Mouse (Mus musculus) kidney, postnatal 4 days (tissue): ENCODE measurements around the gene Ndufa3.

Experiments used
- DNase-seq, 2 experiments: peaks; one replicate each; pipeline ENCODE4 v3.0.0; 2021; ENCODE audit warnings: mixed read lengths in 2 of 2

Ndufa3 gene

DNA sequence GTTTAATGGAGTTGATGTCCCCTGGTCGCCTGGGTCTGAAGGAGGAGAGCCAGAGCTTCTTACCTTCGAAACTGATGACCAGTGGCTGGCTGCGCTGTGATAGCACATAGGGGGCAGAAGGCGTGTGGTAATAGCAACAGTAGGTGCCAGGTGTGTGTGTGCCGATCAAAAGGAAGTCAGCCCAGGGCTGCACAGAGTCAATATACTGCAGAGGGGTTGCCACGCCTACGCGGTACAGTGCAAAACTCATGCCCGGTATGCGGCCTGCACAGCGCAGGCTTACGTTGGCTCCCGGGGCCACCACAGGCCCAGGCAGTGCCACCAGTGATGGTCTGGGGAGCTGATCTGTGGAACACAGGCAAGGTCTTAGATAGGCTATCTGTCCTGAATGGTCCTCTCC, 6.2 kb upstream of the Ndufa3 start:
- no peak for DNase-seq

DNA sequence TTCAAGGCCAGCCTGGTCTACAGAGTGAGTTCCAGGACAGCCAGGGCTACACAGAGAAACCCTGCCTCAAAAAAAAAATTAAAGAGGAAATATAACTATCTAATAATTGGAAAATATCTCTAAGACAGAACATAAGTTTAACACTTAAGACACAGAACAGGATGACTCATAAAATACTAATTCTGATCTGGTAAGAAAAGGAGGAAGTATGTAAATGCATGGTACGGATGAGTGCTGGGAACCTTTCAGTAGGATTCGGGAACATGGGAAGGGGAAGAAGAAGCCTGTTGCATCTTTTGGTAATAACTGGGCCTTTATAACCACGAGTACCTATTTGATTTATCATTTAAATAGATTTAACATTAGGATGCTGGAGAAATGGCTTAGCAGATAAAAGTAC, 3.2 kb upstream of the Ndufa3 start:
- DNase-seq = no peak

DNA sequence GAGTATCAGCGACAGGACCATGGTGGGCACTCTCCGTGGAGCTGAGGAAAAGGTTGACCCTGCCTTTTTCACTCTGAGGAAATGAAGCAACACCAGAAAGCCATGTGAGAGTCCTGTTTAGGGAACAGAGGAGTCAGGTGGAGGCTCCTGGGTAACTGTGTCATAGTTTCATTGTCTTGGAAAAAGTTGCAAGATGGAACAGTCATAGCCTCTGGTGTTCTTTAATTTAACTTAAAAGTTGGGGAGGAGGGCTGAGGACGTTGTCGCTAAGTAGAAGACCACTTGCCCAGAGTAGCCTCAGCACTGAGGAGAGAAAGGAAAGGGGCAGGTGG, 1.1 kb upstream of the Ndufa3 start, which contains the start of gene Oscar:
Oscar (minus strand) TSS at position 101 of the 332 bp plus-strand sequence.
- no peak for DNase-seq

DNA sequence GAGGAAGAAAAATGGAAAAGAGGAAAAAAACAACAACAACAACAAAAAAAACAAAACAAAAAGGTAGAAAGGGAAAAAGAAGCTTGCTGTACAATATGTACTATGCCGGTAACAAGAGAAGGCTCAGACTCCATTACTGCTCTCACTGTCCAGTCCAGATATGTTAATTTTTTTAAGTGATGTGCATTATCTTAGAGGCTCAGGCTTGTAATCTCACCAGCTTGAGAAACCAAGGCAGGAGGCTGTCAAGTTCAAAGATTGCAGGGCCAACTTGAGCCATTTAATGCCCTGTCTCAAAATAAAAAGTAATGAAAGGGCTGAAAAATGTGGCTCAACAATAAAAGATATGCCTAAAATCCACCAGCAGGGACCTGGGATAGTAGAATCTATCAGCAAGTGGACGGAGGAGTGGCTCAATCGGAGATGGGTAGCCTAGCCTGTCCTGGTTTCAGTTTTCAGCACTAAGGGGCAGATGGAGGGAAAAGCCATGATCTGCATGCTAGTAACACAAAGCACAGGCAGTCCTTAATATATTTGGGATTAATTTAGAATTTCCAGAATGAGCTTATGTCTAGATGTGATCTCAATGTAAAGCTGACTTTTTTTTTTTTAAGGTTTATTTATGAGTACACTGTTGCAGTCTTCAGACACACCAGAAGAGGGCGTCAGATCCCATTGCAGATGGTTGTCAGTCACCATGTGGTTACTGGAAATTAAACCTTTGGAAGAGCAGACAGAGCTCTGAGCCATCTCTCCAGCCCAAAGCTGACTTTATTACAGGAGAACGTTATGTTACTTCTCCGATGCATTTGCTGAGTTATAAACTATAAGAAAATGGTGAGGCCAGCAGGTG, 558 bp upstream of the Ndufa3 start:
- peak in 1 of 2 experiments; percentile 33 for DNase-seq

DNA sequence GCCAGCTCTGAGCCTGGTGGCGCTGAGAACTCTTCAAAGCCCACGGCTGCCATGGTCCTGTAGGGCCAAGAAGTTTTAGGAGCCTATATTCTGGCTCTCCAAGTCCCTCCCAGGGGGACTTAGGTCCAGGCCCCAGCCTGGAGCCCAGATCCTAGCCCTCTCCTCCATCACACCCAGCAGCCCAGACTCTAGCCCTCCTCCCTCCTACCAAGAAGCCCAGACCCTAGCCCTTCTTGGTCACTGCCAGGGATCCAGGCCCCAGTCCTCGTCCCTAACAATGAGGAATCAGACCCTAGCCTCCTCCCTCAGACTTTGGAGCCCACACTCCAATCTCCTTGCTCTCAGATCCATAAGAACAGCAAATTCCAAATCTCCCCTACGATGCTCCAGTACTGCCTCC, 11.9 kb downstream of the Ndufa3 start:
- DNase-seq = no peak

DNA sequence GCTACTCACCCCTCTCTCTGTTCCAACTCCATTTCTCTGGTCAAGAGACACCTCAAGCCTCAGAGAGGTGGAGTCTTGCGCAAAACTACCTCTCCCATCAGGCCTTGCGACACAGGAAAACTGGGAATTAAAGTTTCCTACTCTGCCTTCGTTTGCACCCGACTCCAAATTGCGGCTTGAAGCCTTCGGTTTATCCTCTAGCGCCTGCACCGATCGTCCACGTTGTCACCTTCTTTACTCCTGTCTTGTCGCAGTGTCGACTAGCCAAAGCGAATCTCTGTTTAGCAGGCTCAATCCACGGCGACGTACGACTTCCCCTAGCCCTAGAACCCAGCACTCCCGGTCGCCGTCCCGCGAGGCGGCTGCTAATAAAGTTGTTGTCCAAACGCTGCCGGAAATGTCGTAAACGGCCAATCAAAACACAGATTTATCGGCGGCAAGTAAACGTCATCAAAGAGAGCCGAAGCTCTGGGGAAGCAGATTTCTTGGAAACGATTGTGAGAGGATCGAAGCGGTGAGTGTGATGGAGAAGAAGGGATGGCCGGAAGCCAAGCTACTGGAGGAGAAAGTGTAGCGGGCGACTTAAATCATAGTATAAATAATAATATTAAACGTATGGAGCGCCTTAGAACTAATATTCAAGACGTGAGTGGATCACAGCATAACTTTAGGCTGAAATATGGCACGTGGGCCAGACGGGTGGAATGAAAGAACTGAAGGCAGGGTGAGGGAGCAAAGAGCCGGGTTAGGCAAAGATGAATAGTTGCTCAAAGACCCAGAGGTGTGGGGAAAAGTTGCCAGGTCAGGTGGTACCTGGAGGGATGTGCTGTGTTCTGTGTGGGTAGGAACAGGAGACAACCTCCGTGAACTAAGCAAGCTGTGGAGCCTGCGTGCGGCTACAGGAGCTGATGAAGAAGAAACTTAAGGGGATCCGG, 12.6 kb downstream of the Ndufa3 start, which contains the start of the genes Tfpt and Prpf31:
Tfpt (minus strand) TSS at position 387 of the 935 bp plus-strand sequence.
Prpf31 (plus strand) TSS at position 443 of the 935 bp plus-strand sequence.
- DNase-seq = peak; percentile 90 to 93

DNA sequence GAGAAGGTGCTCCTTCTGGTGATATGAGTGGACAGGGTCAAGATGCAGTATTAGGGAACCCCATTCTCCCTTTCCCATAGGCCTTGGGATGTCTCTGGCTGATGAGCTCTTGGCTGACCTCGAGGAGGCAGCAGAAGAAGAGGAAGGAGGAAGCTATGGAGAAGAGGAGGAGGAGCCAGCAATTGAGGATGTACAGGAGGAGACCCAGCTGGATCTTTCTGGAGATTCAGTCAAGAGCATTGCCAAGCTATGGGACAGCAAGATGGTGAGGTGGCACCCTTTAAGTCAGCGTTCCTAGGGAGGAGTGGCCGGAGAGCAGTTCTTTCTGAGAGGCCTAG, 13.3 kb downstream of the Ndufa3 start:
- no peak for DNase-seq

DNA sequence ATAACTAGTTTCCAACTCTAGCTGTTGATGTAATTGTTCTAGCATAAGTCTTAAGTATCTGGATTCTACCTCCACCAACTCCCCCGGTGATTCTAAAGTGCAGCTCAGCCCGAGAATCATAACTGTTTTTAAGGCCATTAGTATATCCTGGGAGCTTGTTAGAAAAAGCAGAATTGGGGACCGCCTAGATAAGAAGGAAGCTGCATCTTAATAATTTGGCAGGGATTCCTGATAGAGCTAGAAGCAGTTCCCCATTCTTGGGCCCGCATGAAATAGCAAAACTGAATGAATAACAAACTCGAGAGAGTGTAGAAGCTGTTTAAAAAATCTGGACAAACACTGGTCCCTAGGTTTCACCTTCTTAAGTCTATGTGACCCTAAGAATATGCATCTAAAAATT, 26.2 kb downstream of the Ndufa3 start:
- DNase-seq = no peak

DNA sequence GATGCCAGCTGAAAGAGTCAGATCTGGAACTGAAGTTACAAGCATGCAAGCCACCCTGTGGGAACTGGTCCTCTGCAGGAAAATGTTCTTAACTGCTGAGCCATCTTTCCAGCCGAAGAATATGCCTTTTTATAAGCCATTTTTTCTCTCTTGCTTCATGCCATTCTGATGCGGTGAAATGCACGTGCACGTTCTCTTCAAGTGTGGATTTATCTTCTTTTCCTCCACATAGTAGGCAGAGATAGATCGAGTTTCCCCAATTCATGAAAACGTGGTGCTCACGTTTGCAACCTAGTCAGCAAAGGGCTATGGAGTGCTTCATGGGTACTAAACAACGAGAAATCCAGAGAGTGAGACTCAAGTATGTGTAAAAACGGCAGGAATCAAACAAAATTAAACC, 26.7 kb downstream of the Ndufa3 start:
- no peak for DNase-seq

DNA sequence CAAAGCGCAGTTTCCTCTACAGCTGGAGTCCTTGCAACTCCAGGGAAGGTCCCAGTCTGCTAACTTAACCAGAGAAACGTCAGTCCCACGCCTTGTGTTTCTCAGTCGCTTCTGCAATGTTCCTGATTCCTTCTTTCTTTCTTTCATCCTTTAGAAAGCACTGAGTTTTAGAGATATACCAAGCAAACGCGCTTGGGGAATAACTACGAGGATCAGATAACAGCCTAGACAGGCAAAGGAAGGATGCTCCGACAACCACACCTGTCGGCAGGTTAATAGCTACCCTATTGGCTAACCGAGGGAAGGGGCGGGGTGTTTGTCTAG, 27.1 kb downstream of the Ndufa3 start:
- DNase-seq = peak; percentile 91 to 94

DNA sequence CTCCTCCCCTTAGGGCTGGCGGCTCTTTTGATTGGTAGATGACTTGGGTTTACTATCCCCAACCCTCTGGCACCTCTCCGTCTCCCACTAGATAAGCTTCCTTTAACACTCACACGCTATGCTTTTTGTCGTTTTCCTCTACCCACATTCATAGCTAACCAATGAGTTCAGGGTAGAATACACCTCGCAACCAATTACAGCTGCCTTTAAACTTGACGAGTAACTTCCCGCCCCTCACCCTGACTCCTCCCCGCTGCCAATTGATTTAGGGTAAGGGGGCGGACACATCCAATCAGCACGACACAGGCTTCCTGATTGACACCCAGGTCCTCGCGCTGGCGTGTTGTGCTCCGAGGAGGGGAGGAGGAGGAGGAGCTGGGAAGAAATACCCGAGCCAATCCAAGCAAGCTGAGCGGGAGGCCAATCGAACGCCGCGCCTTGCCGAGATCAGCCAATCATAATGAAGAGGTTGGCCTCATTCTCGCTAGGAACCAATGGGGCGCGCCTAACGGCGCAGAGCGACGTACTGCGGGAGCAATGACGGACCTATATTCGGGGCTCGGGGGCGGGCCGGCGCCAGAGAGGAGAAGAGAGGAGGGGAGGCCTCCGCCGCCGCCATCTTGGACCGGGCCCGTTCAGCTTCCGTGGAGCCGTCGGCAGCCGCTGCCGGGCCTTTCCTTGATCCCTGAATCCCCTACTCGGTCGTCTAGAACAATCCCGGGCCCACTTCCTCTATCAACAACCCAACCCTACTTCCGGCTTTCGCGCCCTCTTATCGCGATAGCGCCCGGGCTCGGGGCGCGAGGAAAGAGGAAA, 27.7 kb downstream of the Ndufa3 start, which contains the start of gene Cnot3:
Cnot3 (plus strand) TSS at position 597 of the 816 bp plus-strand sequence.
- peak; percentile 97 to 99 for DNase-seq

DNA sequence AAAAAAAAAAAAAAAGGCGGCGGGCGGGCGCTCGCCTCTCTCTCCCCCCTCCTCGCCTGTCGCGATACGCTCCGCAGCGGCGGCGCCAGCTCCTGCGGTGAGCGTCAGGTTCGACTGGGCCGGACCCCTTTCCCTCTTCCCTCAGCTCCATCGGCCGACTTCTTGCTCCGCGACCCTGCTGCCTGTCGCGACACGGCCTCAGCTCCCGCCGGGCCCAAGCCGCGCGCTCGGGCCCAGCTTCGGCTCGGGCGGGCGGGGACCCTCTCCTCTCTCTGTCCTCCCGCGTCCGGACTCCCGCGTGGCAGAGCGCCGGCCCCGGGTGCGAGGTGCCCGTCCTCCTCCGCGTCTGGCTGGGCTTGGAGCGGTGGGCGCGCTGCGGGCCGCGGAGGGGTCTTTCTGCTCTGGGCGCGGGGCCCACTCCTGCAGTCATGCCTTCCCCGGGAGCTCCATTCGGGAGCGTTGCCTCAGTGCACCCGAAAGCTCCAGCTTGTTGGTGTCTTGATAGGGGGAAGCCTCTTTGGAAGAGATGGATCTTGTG, 28.4 kb downstream of the Ndufa3 start:
- DNase-seq = no peak

DNA sequence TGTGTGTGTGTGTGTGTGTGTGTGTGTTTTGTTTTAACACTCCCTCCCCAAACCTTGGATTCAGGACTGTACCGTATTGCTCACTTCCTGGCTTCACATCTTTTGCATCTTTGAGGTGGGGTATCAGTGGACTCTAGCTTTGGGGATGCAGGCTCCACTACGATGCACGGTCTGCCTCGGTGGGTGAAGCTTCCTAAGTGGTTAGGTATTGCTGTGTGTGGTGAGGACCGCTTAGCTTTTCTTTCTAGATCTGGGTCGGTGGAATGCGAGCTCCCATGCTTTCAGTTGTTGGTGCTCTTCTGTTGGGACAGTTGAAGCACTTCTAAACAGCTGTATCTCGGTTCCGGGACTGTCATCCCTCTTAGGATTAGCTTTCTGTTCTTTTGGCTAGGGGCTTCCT, 29.0 kb downstream of the Ndufa3 start:
- DNase-seq = no peak

DNA sequence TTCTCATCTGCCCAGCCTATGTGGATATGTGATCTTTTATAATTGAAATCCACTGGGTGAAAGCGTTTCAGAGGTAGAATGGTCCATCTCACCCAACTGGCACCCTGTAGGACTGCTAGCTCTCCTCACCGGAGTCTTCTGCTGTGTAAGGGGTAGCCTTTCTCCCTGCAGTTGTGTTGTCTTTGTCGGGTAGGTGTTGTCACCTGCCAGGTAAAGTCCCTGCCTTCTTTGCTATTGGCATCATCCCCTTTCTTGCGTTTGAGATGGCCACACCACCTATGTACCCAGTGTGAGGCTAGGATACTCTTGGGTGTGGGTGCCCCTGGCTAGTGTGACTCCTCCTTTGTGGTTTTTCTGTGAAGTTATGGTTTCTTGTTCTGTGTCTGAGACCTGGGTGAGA, 29.5 kb downstream of the Ndufa3 start:
- DNase-seq = no peak

DNA sequence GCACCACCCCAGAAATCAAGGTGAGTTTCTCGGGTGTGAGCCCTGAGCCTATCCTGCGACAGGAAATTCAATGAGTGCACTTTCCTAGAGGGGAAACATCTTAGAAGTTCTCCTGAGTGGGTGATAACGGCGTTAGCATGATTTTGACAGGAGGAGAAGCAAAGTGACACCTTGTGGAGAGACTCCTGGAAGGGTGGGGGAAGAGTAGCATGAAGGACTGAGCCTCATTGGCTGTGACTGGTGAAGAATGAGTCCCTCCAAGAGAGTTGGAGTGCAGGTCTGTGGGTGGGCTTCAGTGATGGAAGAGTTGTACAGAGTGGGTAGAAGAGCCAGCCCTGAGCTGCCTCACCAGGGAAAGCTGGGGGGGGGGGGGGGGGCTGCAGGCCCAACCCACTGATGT, 39.8 kb downstream of the Ndufa3 start:
- DNase-seq = no peak

DNA sequence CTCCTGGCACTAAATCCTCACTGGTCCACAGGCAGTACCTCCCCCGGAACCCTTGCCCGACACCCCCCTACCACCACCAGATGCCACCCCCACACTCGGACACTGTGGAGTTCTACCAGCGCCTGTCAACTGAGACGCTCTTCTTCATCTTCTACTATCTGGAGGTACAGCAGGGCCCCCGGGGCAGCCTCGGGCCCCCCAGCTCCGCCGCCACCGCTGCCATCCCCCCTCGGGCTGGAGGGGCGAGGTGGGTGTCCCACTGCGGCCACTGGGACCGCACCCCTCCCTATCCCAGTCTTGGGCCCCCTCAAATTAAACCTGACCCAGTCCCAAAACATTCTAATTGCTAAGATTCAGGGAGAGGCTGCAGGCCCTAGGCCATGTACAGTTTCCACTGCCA, 41.4 kb downstream of the Ndufa3 start:
- DNase-seq = no peak

DNA sequence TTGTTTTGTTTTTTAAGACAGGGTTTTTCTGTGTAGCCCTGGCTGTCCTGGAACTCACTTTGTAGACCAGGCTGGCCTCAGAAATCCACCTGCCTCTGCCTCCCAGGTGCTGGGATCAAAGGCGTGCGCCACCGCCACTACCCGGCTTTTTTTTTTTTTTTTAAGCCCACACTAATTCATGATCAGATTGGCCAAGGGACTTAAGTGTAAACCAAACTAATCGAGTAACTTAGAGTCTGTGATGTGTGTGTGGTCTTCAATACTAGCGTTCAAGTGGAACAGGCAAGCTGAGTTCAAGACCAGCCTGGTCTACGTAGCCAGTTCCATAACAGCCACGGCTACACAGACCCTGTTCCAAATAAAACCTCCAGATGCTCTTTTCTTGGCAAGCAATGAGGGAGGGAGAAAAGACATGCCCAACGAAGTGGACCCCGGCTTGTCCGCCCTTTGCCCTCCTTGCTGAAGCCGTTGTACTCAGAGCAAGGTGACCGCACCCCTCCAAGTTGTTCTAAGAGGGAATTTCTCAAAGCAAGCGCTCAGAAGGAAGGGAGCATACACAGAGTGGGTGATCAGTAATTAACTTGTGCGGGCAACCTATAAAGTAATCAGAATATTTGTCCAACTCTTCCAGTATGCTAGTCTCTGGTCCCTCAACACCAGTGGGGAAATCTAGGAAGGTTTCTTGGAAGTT, 47.5 kb downstream of the Ndufa3 start:
- peak; percentile 37 to 62 for DNase-seq

DNA sequence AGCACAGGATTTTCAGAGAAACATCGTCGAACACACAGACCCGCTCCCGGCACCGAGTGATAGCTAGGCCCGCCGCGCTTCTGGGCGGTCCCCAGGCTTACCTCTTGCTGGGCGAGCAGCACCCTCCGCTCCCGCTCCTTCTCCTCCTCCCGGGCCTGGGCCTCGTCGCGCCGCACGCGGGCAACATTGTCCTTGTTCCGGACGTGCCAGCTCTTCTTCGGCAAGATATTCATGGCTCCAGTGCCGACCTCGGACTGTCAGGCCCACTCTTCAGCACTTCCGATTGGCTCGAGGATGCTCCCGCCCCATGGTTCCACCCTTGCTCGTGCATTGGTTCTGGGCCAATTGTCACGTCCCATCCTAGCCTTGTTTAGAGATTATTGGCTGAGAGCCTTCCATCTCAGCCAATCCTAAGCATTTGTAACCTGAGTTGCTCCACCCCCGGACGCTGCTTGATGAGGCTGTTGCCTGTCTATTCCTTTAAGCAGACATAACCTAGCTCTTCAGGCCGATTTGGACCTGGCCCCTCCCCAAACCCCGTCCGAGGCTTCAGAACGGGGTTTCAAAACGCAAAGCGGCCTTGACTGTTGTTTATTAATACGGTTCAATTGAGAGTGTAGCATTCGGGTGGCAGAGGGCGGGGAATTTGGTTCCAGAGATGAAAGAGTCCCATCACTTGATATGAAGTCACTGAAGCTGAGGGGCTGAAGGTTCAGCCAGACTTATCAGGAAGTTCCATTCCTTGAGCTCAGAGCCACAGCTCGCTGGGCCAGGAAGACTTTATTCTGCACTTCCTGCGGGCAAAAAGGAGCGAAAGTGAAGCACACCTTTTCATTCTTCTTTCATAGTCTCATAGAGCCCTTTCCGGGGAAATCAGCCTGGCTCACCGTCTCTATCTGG, 48.3 kb downstream of the Ndufa3 start, which contains the start of gene Leng1:
Leng1 (minus strand) TSS at position 626 of the 900 bp plus-strand sequence.
- peak; percentile 95 to 97 for DNase-seq

DNA sequence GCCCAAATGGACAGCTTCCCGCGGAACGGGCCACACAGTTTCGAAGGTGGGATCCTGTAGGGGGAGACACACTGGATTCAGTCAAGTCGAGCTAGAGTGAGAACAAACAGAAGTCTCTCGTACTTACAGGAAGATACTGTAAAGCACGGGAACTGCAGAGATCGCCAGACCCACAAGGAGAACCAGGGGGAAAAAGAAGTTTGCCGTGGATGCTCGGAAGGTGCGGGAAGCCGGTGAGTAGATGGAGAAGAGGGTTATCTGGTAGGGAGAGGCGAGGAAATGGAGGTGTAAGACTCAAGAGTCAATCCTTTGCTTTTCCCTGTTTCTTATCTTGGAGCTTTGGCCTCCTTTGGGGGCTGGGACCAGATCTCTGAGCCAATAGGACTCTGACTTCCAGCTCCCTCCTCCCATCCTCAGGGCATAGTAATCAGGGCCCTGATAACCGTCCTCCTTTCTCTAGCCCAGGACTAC, 49.8 kb downstream of the Ndufa3 start:
- peak; percentile 30 to 56 for DNase-seq
